Mouse (Mus musculus): ENCODE measurements at regions not wholly inside any gene's neighbourhood (a gene's known extent, or its start where the extent isn't known, plus 50 kb on each side); places are given as distances from the start of the nearest gene placed in this dataset.

DNA sequence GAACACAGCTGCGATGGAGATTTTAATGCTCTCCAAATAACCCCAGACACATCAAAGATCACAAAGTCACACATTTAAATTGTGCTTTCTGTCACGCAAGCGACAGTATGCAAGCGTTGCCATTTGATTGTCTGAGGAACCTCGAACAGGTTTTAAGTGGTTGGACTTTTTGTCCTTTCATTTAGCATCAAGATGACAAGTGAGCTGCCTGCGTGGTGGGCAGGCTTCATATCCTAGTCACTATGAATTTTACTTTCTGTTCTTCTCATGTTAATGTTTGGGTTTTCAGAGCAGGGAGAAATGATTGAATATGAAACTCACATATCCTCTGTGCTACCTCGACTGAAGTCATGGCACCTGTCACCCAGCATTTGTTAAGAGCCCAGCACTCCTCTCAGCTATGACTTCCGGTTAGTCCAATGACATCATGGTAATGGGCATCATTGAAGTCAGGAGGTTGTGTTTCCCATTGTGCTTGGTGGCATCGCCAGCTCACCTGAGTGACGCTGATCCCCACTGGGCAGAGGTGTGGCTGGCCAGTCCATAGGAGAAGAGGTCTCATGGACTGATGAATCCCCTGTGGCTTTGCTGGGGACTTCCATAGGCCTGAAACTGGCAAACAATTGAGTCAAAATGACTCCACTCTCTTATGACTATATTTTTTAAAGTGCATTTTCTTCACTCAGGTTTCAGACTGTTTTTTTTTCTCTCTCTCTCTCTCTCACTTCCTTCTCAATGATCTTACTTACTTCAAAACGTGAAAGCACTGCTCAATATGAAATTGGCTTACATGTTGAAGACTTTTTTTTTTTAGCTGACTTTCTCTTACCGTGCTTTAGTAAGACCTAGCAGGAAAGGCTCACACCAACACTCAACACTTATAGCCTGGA lies 209.1 kb upstream of the Id2 start:
- no peak for TF ChIP-seq CTCF (IDR thresholded peaks at IDR 0.05)
- TF ChIP-seq EP300 (IDR thresholded peaks at IDR 0.05): no peak

Measured in lung, postnatal 0 days (tissue).